Mouse (Mus musculus): ENCODE measurements at regions not wholly inside any gene's neighbourhood (a gene's known extent, or its start where the extent isn't known, plus 50 kb on each side); places are given as distances from the start of the nearest gene placed in this dataset.

DNA sequence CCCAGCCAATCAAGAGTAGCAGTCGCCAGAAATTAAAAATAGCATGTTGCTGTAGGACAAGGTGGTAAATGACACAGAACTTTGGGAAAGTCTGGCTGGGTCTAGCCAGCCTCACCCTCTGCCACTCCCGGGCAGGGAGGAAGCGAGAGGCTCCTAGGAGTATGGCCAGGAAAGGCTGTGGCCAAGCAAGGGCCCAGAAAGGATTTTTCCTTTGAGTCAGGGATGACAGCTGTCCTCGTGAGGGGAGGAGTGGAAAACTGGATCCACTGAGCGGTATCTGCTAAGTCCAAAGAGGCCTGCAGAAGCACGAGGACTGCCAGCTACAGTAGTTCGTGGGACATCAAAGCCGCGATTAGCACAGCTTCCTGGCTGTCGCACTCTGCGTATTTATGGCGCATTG lies 87.2 kb upstream of the Pabpc6 start:
- in situ Hi-C loops (cut with MboI; ENCODE audit: low pct_ligation_motif_present, low pct_unique_long_range_greater_than_20kb, low sequenced_read_pairs) (no loop called here), dilution Hi-C loops (cut with MboI; ENCODE audit: extremely low pct_ligation_motif_present, extremely low pct_unique_long_range_greater_than_20kb, low sequenced_read_pairs) (no loop called here)
- Histone ChIP-seq H3K4me3 (replicated peaks in 1 of 3; ENCODE audit: low read depth in 2 of 3, low read length in 2 of 3, poor library complexity in 1 of 3) (no peak overlapping the region), H3K36me3 (replicated peaks in 1 of 2; ENCODE audit: control insufficient read depth in 1 of 2, insufficient read depth in 1 of 2, low read length in 1 of 2) (no peaks in the 10 kb centered on the region), H3K4me2 (ENCODE audit: insufficient read depth, low read depth, poor library complexity, severe bottlenecking) (no peak overlapping the region), H3K9me3 (replicated peaks; ENCODE audit: low read length) (no peaks in the 10 kb centered on the region), H3K27me3 (replicated peaks) (no peaks in the 10 kb centered on the region), H3K79me2 (replicated peaks; ENCODE audit: control insufficient read depth, extremely low read depth, insufficient read depth, poor library complexity, severe bottlenecking) (no peaks in the 10 kb centered on the region), H3K4me1 (ENCODE audit: control insufficient read depth in 1 of 2, insufficient read depth in 2 of 2) (peaks cover 0 to 15% of the 10 kb centered on the region in 2 experiments; a peak in 2 of 4 replicates), H3K9ac (ENCODE audit: insufficient read depth, low read depth) (no peak overlapping the region), H3K27ac (ENCODE audit: insufficient read depth, low read depth) (no peak overlapping the region)
- no peak for TF ChIP-seq PAX5 (IDR thresholded peaks at IDR 0.05; ENCODE audit: low read length)
- TF ChIP-seq UBTF (IDR thresholded peaks at IDR 0.05; ENCODE audit: low read depth, low read length), result no peak
- TF ChIP-seq MEF2A (IDR thresholded peaks at IDR 0.05; ENCODE audit: borderline replicate concordance, low read depth, low read length), result no peak
- TF ChIP-seq ZKSCAN1 (IDR thresholded peaks at IDR 0.05; ENCODE audit: borderline replicate concordance, low read depth, low read length), result no peak
- TF ChIP-seq EP300 (IDR thresholded peaks at IDR 0.05; ENCODE audit: low read length), result no peak
- no peak for TF ChIP-seq TCF12 (IDR thresholded peaks at IDR 0.05; ENCODE audit: low read depth, low read length)
- TF ChIP-seq NELFE (IDR thresholded peaks at IDR 0.05; ENCODE audit: low read depth, low read length), result no peak
- TF ChIP-seq IRF4 (IDR thresholded peaks at IDR 0.05; ENCODE audit: low read depth, low read length), result no peak
- TF ChIP-seq KAT2A (IDR thresholded peaks at IDR 0.05; ENCODE audit: insufficient replicate concordance, low read length), result no peak
- TF ChIP-seq TBP (conservative IDR thresholded peaks at IDR 0.05; ENCODE audit: low read depth, low read length), result no peak
- no peak for TF ChIP-seq ZC3H11A (IDR thresholded peaks at IDR 0.05; ENCODE audit: low read depth, low read length)
- TF ChIP-seq MAZ (IDR thresholded peaks at IDR 0.05; ENCODE audit: low read depth, low read length), result no peak
- no peak for DNase-seq (ENCODE audit: extremely low read depth)

DNA sequence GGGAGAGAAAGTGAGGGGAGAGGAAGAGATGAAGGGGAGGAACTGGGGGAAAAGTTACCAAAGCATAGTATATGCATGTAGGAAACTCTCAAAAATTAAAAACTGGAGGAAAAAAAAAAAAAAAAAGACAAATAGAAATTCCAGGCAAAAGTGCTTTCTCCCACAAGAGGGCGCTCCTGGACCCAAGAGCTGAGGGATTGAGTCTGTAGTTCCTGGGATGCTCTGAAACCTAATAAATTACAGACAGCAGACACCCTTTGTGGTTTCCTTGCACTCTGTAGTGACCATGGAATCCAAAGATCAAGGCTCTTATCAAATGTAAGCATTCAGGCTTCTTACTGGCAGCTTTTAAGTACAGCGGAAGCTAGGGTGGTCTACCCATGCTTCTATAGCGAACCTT lies 86.7 kb upstream of the Pabpc6 start:
- Histone ChIP-seq H3K27me3 (replicated peaks) (no peaks in the 10 kb centered on the region), H3K27ac (ENCODE audit: insufficient read depth, low read depth) (no peak overlapping the region), H3K36me3 (replicated peaks in 1 of 2; ENCODE audit: control insufficient read depth in 1 of 2, insufficient read depth in 1 of 2, low read length in 1 of 2) (no peaks in the 10 kb centered on the region), H3K4me2 (ENCODE audit: insufficient read depth, low read depth, poor library complexity, severe bottlenecking) (no peak overlapping the region), H3K79me2 (replicated peaks; ENCODE audit: control insufficient read depth, extremely low read depth, insufficient read depth, poor library complexity, severe bottlenecking) (no peaks in the 10 kb centered on the region), H3K9me3 (replicated peaks; ENCODE audit: low read length) (no peaks in the 10 kb centered on the region), H3K4me3 (replicated peaks in 1 of 3; ENCODE audit: low read depth in 2 of 3, low read length in 2 of 3, poor library complexity in 1 of 3) (no peak overlapping the region), H3K4me1 (ENCODE audit: control insufficient read depth in 1 of 2, insufficient read depth in 2 of 2) (peaks cover 0 to 15% of the 10 kb centered on the region in 2 experiments; a peak in 2 of 4 replicates), H3K9ac (ENCODE audit: insufficient read depth, low read depth) (no peak overlapping the region)
- DNase-seq (ENCODE audit: extremely low read depth), result peak; percentile 28
- peak; percentile 29 for TF ChIP-seq SMC3 (IDR thresholded peaks at IDR 0.05; ENCODE audit: low read depth, low read length)
- no peak for TF ChIP-seq MAX (IDR thresholded peaks at IDR 0.05; ENCODE audit: low read length)
- peak; percentile 39 for TF ChIP-seq RAD21 (IDR thresholded peaks at IDR 0.05; ENCODE audit: low read depth, low read length)
- TF ChIP-seq USF1 (IDR thresholded peaks at IDR 0.05; ENCODE audit: low read depth, low read length), result no peak
- no peak for TF ChIP-seq EP300 (IDR thresholded peaks at IDR 0.05; ENCODE audit: low read length)
- TF ChIP-seq JUND (conservative IDR thresholded peaks at IDR 0.05; ENCODE audit: low read depth, low read length), result no peak
- peak; percentile 35 to 58 for TF ChIP-seq CTCF (conservative IDR thresholded peaks at IDR 0.05 in 1 of 2, IDR thresholded peaks at IDR 0.05 in 1 of 2; ENCODE audit: low read depth in 2 of 2, low read length in 2 of 2)
- no peak for TF ChIP-seq RCOR1 (conservative IDR thresholded peaks at IDR 0.05; ENCODE audit: low read depth, low read length)
- TF ChIP-seq ZNF384 (IDR thresholded peaks at IDR 0.05; ENCODE audit: low read depth, low read length), result peak; percentile 90
- TF ChIP-seq MEF2A (IDR thresholded peaks at IDR 0.05; ENCODE audit: borderline replicate concordance, low read depth, low read length), result no peak
- TF ChIP-seq GABPA (IDR thresholded peaks at IDR 0.05; ENCODE audit: insufficient replicate concordance, low read depth, low read length), result no peak
- TF ChIP-seq CHD1 (IDR thresholded peaks at IDR 0.05; ENCODE audit: low read depth, low read length), result no peak
- in situ Hi-C loops (cut with MboI; ENCODE audit: low pct_ligation_motif_present, low pct_unique_long_range_greater_than_20kb, low sequenced_read_pairs), result no loop called here
- dilution Hi-C loops (cut with MboI; ENCODE audit: extremely low pct_ligation_motif_present, extremely low pct_unique_long_range_greater_than_20kb, low sequenced_read_pairs), result no loop called here
